Mouse (Mus musculus) limb, embryonic 12.5 days (tissue): Measurements from ENCODE around the gene Naa15. TPM values are rescaled to one million over a fixed set of nuclear protein-coding genes. Genes with fewer than 3 reads are reported as not detected.

Experiments used
- ATAC-seq: fragments of 200-750 bp; cut with Nextera tagmentation; 2 replicates; pipeline ENCODE4 v1.8.0; 2017; ENCODE audit warnings: low read depth, moderate TSS enrichment; ENCODE audit not compliant: insufficient number of reproducible peaks, insufficient read depth, low FRiP score, low TSS enrichment
- H3K27ac ChIP-seq: fragments of 300-500 bp; sonication (generic); 2 replicates; pipeline ENCODE4 v1.5.1; 2016; ENCODE audit warnings: mild to moderate bottlenecking, moderate library complexity
- H3K27me3 ChIP-seq: fragments of 300-500 bp; sonication (generic); 2 replicates; pipeline ENCODE4 v1.6.1; 2016; ENCODE audit warnings: mild to moderate bottlenecking, moderate library complexity
- H3K36me3 ChIP-seq: fragments of 300-500 bp; sonication (generic); 2 replicates; pipeline ENCODE4 v1.6.1; 2016; ENCODE audit warnings: mild to moderate bottlenecking, moderate library complexity
- H3K4me1 ChIP-seq: fragments of 300-500 bp; sonication (generic); replicated peaks from 2 replicates; pipeline ENCODE4 v1.6.1; 2016
- H3K4me2 ChIP-seq: fragments of 300-500 bp; sonication (generic); 2 replicates; pipeline ENCODE4 v1.6.1; 2016; ENCODE audit warnings: mild to moderate bottlenecking, moderate library complexity
- H3K4me3 ChIP-seq: fragments of 300-500 bp; sonication (generic); replicated peaks from 2 replicates; pipeline ENCODE4 v1.5.1; 2016; ENCODE audit warnings: mild to moderate bottlenecking
- H3K9ac ChIP-seq: fragments of 300-500 bp; sonication (generic); replicated peaks from 2 replicates; pipeline ENCODE4 v1.6.1; 2016; ENCODE audit warnings: mild to moderate bottlenecking, moderate library complexity
- H3K9me3 ChIP-seq: fragments of 300-500 bp; sonication (generic); 2 replicates; pipeline ENCODE4 v1.6.1; 2016; ENCODE audit warnings: mild to moderate bottlenecking, moderate library complexity
- WGBS: fragments of 180-500 bp; shearing (Covaris S2); methylation state at CpG from one replicate; pipeline ENCODE4 v1.1.7; 2016; 5-methylcytosine and 5-hydroxymethylcytosine counted together
- polyA plus RNA-seq: library from polyadenylated mRNA; unstranded; fragments of >200 nt; fragmentation: Nextera tagmentation; extraction: Ambion mirVana; gene quantifications from 2 replicates; pipeline ENCODE4 v1.2.1, GENCODE M21; 2016

The Naa15 gene
- 60.5 and 60.6 TPM in 2 replicates for polyA plus RNA-seq

- H3K9me3 ChIP-seq = no peaks in the 10 kb centered on the region
- peak within 1 kb of the TSS; percentile 100 for H3K4me3 ChIP-seq
- no peaks in the 10 kb centered on the region for H3K27me3 ChIP-seq
- peak; percentile 85 for ATAC-seq
- peak within 1 kb of the TSS; percentile 94 for H3K27ac ChIP-seq
- WGBS = 5% methylated on average over 43 of the region's 43 CpGs
- H3K36me3 ChIP-seq = no peaks in the 10 kb centered on the region
- H3K4me2 ChIP-seq = peak within 1 kb of the TSS; percentile 82
- peaks cover 19% of the 10 kb centered on the region for H3K4me1 ChIP-seq
- peak within 1 kb of the TSS; percentile 98 for H3K9ac ChIP-seq
Measured at GRCm38 (mm10) chr3:51415098-51416072, at the start of gene Naa15. Gene Naa15, plus strand, starts transcription at chr3:51415148.

DNA sequence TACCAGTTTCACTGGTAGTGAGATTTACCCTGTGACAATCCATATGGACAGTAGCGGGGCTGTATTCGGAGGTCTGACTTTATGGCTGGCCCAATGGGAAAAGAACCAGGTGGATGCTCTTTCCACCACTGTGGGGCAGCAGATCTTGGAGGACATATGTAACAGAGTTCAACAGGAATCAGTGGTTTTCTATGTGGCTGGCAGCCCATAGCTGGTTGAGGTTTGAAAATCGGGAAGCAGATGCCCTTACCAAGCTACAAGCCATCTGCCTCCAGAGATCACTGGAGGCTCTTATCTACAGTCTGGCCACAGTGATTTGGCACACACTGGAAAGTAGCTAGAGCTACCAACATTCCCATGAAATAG lies 49.4 kb upstream of the Naa15 start:
- peaks cover 9% of the 10 kb centered on the region; the same call in 1 of the 2 replicates for H3K4me1 ChIP-seq
- H3K27ac ChIP-seq = no peak overlapping the region
- no peaks in the 10 kb centered on the region for H3K36me3 ChIP-seq
- 0 out of 2 replicates have a peak, but pooled peaks have one; percentile 34 for ATAC-seq
- H3K9me3 ChIP-seq = no peaks in the 10 kb centered on the region
- WGBS = 15% methylated on average over 3 of the region's 3 CpGs
- peak overlapping the region; percentile 68 for H3K4me2 ChIP-seq
- H3K4me3 ChIP-seq = peak overlapping the region; percentile 47
- H3K9ac ChIP-seq = peak overlapping the region; percentile 56; the same call in 1 of the 2 replicates
- 0 out of 2 replicates have a peak, but pooled peaks cover 4% of the 10 kb centered on the region for H3K27me3 ChIP-seq

- Histone ChIP-seq H3K4me1 (peaks cover 9% of the 10 kb centered on the region; the same call in 1 of the 2 replicates), H3K27me3 (no peaks in the 10 kb centered on the region), H3K4me3 (no peak overlapping the region), H3K9ac (no peak overlapping the region), H3K36me3 (no peaks in the 10 kb centered on the region), H3K9me3 (no peaks in the 10 kb centered on the region), H3K27ac (no peak overlapping the region), H3K4me2 (no peak overlapping the region)
- no peak for ATAC-seq
- 71% methylated on average over 4 of the region's 4 CpGs for WGBS
Measured at GRCm38 (mm10) chr3:51366926-51367325, 48.0 kb upstream of the Naa15 start.

- 82% methylated on average over 4 of the region's 4 CpGs for WGBS
- H3K4me2 ChIP-seq = no peak overlapping the region
- no peak for ATAC-seq
Measured at GRCm38 (mm10) chr3:51368011-51368410, 46.9 kb upstream of the Naa15 start.

GRCm38 (mm10) chr3:51371826-51372225 lies 43.1 kb upstream of the Naa15 start:
- H3K4me3 ChIP-seq = no peak overlapping the region
- no peak overlapping the region for H3K27ac ChIP-seq
- WGBS = 78% methylated on average over 2 of the region's 2 CpGs
- no peak for ATAC-seq
- no peaks in the 10 kb centered on the region for H3K4me1 ChIP-seq
- no peaks in the 10 kb centered on the region for H3K27me3 ChIP-seq
- H3K9me3 ChIP-seq = no peaks in the 10 kb centered on the region
- H3K9ac ChIP-seq = no peak overlapping the region
- H3K36me3 ChIP-seq = no peaks in the 10 kb centered on the region
- no peak overlapping the region for H3K4me2 ChIP-seq

More at GRCm38 (mm10) chr3:51368011-51368410, 46.9 kb upstream of the Naa15 start:
- peaks cover 9% of the 10 kb centered on the region; the same call in 1 of the 2 replicates for H3K4me1 ChIP-seq
- no peaks in the 10 kb centered on the region for H3K27me3 ChIP-seq
- H3K36me3 ChIP-seq = no peaks in the 10 kb centered on the region
- H3K4me3 ChIP-seq = no peak overlapping the region
- H3K9ac ChIP-seq = no peak overlapping the region
- H3K9me3 ChIP-seq = no peaks in the 10 kb centered on the region
- H3K27ac ChIP-seq = no peak overlapping the region

DNA sequence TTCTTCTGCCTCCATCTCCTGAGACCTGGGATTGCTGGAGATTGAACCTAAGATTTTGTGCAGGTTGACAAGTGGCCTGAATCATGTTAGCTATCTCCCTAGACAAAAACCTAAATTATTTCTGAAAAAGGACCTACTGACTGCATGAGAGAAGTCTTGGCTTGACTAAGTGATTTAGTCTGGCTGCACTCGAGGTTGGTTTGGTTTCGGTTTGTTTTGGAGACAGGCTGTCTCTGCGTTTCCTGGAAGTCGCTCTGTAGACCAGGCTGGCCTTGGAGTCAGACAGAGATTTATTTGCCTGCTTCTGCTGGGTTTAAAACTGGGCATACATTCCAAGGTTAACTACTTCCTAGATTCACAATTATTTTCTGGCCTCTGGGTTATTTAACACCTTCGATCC lies 42.1 kb upstream of the Naa15 start:
- WGBS = 62% methylated on average over 5 of the region's 5 CpGs
- ATAC-seq = no peak
- Histone ChIP-seq H3K9ac (no peak overlapping the region), H3K4me2 (no peak overlapping the region), H3K4me3 (no peak overlapping the region), H3K9me3 (no peaks in the 10 kb centered on the region), H3K27me3 (no peaks in the 10 kb centered on the region), H3K27ac (no peak overlapping the region), H3K4me1 (no peaks in the 10 kb centered on the region), H3K36me3 (no peaks in the 10 kb centered on the region)

DNA sequence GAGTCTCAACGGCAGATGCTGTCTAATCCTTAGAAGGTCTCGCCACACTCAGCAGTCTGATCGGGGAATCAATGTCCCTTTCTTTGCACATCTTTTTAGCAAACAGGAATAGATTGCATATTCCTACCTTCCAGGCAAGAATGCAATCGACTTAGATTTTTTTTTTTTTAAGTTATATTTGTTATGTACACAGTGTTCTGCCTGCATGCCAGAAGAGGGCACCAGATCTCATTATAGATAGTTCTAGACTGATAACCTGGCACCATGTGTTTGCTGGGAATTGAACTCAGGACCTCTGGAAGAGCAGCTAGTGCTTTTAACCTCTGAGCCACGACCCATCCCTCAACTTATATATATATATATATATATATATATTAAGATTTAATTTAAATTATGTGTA lies 41.4 kb upstream of the Naa15 start:
- Histone ChIP-seq H3K9ac (no peak overlapping the region), H3K36me3 (no peaks in the 10 kb centered on the region), H3K27ac (no peak overlapping the region), H3K4me3 (no peak overlapping the region), H3K4me2 (no peak overlapping the region), H3K9me3 (no peaks in the 10 kb centered on the region), H3K4me1 (peaks cover 2% of the 10 kb centered on the region; the same call in 1 of the 2 replicates), H3K27me3 (no peaks in the 10 kb centered on the region)
- ATAC-seq = no peak
- WGBS = 77% methylated on average over 5 of the region's 5 CpGs

- H3K4me2 ChIP-seq = no peak overlapping the region
- no peaks in the 10 kb centered on the region for H3K9me3 ChIP-seq
- H3K9ac ChIP-seq = no peak overlapping the region
- no peaks in the 10 kb centered on the region for H3K36me3 ChIP-seq
- no peak overlapping the region for H3K4me3 ChIP-seq
- ATAC-seq = no peak
- H3K27ac ChIP-seq = no peak overlapping the region
- H3K4me1 ChIP-seq = peaks cover 5% of the 10 kb centered on the region; the same call in 1 of the 2 replicates
- WGBS = 84% methylated on average over 19 of the region's 19 CpGs
- H3K27me3 ChIP-seq = no peaks in the 10 kb centered on the region
Measured at GRCm38 (mm10) chr3:51375307-51376265, 39.4 kb upstream of the Naa15 start.

DNA sequence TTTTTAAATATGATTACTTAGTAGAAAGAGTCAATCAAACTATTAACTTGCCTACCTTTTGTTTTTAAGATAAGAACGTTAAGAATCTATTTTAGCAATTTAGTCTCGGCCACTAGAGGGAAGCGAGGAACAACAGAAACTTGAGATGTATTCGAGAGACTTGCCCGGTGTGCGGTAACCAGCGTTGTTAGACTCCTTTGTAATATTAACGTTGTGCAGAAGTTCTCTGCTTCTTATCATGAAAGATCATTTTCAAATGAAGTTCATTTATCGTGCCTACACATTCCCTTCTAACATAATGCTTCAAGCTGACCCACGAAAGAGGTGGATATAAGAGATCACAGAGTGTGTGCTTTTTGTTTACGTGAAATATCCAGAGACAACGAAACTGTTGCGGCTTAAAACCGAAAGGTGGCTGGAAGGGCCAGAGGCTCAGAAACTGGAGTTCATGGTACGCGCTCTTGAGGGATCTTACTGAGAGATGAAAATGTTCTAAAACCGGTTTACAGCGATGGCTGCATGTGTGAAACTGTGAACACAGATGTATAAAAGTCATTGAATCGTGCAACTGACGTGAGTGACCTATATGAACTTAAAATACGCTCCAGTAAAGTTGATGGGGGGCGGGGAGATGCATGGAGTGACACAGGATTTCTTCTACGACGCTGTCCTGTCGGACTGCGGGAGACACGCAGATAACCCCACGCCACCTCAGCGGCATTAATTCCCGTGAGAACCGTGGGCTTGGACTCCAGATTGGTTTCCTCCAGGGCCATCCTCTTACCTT lies 36.9 kb upstream of the Naa15 start:
- Histone ChIP-seq H3K27ac (no peak overlapping the region), H3K9me3 (no peaks in the 10 kb centered on the region), H3K27me3 (no peaks in the 10 kb centered on the region), H3K4me1 (peaks cover 5% of the 10 kb centered on the region; the same call in 1 of the 2 replicates), H3K9ac (peak overlapping the region; percentile 40; the same call in 1 of the 2 replicates), H3K36me3 (no peaks in the 10 kb centered on the region), H3K4me3 (peak overlapping the region; percentile 14), H3K4me2 (peak overlapping the region; percentile 47)
- 45% methylated on average over 31 of the region's 31 CpGs for WGBS
- ATAC-seq = no peak

DNA sequence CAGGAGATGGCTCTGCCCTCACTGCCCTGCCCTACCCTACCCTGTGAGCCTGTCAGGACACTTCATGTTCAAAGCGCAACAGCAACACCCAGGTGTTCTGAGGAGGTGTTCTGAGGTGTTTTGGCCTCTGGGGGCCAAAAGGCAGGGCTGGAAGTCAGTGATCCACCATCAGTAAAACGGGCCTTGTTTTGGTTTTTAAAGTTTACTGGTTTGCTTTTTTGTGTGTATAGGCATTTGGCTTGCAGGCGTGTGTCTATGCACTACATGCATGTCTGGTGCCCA lies 36.3 kb upstream of the Naa15 start:
- WGBS = 73% methylated on average over 3 of the region's 3 CpGs
- Histone ChIP-seq H3K9me3 (no peaks in the 10 kb centered on the region), H3K4me1 (peaks cover 5% of the 10 kb centered on the region; the same call in 1 of the 2 replicates), H3K27ac (no peak overlapping the region), H3K9ac (0 out of 2 replicates have a peak overlapping the region, but pooled peaks have one; percentile 40), H3K4me3 (peak overlapping the region; percentile 14), H3K36me3 (no peaks in the 10 kb centered on the region), H3K4me2 (peak overlapping the region; percentile 47), H3K27me3 (no peaks in the 10 kb centered on the region)
- ATAC-seq = no peak
